Mouse (Mus musculus): ENCODE measurements around the gene Man1b1. TPM values are rescaled to one million over a fixed set of nuclear protein-coding genes. Genes with fewer than 3 reads are reported as not detected.

Man1b1 gene
- polyA plus RNA-seq, 2 experiments = 6.6 to 25.4 TPM

DNA sequence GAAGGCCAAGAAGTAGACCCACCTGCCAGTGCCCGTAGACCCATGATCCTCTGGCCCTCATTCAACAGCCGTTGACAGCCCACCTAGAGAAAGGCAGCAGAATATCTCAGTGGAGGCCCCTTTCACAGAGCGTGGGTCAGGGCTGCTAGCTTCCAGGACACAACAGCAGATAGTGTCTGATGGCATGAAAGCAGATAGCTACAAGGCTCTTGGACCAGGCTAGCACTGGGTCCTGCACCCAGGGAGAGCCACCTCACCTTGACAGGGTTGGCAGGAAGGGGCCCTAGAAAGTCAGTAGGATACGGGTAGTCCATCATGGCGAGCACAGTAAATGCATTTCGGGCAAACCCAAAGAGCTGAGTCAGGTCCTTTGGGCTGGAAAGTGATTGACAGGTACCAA lies 22.1 kb downstream of the Man1b1 start:
- ATAC-seq (ENCODE audit: insufficient read depth) (no peak), DNase-seq (ENCODE audit: low read depth in 3 of 3, low spot score in 3 of 3) (no peak)
- no peak overlapping the region for H3K4me2 ChIP-seq (ENCODE audit: low read depth)
- H3K36me3 ChIP-seq (replicated peaks; ENCODE audit: control insufficient read depth, insufficient read depth, low read depth) = peaks cover 13% of the 10 kb centered on the region
- H3K4me3 ChIP-seq (ENCODE audit: insufficient read depth in 1 of 2, low read depth in 2 of 2, low read length in 2 of 2) = no peak overlapping the region
- no peak for TF ChIP-seq EP300 (IDR thresholded peaks at IDR 0.05; ENCODE audit: low read depth)
- TF ChIP-seq CTCF (IDR thresholded peaks at IDR 0.05; ENCODE audit: low read depth) = no peak
- no peaks in the 10 kb centered on the region for H3K9me3 ChIP-seq (ENCODE audit: control insufficient read depth, low read length)
- H3K9ac ChIP-seq (replicated peaks) = no peak overlapping the region
- H3K27ac ChIP-seq = no peak overlapping the region
- H3K27me3 ChIP-seq (ENCODE audit: control insufficient read depth, insufficient read depth, low read length) = no peaks in the 10 kb centered on the region
- peaks cover 8 to 16% of the 10 kb centered on the region in 2 experiments; a peak in 3 of 4 replicates for H3K4me1 ChIP-seq (replicated peaks; ENCODE audit: control insufficient read depth in 2 of 2, insufficient read depth in 2 of 2, low read length in 1 of 2)
- 69% methylated on average over 6 of the region's 6 CpGs for WGBS (ENCODE audit: insufficient replicate concordance)

DNA sequence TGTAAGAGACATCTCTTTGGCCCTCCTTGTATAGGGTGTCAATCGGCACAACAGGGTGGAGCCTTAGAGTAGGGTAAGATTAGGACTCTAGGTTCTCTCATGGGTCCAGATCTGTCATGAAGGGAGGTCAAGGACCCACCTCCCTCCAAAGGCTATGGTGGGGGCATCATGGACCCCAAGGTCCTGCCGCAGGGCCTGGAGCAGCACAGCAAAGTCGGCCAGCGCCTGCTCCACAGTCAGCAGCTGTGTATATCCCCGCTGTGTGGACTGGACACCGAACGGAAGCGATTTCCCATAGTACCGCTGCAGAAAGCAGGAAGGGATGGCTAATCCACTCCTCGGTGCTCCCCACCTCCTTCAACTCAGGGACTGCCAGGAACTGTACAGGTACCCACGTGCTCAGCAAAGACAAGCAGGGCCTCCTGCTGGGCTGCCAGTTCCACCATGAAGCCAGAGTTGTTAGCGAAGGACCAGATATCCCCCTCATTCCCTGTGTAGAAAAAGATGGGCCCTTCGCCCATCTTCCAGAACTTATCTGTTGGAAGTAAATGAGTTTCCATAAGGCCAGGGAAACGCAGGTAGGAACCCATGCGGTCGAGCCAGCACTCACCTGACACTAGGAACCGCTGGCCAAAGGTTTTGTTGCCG lies 23.4 kb downstream of the Man1b1 start:
- H3K4me2 ChIP-seq (ENCODE audit: low read depth) = peak overlapping the region; percentile 82
- H3K27me3 ChIP-seq (ENCODE audit: control insufficient read depth, insufficient read depth, low read length) = no peaks in the 10 kb centered on the region
- ATAC-seq (ENCODE audit: insufficient read depth) (no peak), DNase-seq (ENCODE audit: low read depth in 3 of 3, low spot score in 3 of 3) (no peak)
- TF ChIP-seq EP300 (IDR thresholded peaks at IDR 0.05; ENCODE audit: low read depth) (no peak), CTCF (IDR thresholded peaks at IDR 0.05; ENCODE audit: low read depth) (no peak)
- 33% methylated on average over 18 of the region's 18 CpGs for WGBS (ENCODE audit: insufficient replicate concordance)
- peak overlapping the region; percentile 53 for H3K9ac ChIP-seq (replicated peaks)
- H3K9me3 ChIP-seq (ENCODE audit: control insufficient read depth, low read length) = no peaks in the 10 kb centered on the region
- peaks cover 7% of the 10 kb centered on the region for H3K36me3 ChIP-seq (replicated peaks; ENCODE audit: control insufficient read depth, insufficient read depth, low read depth)
- no peak overlapping the region for H3K27ac ChIP-seq
- peaks cover 8 to 16% of the 10 kb centered on the region in 2 experiments; a peak in 3 of 4 replicates for H3K4me1 ChIP-seq (replicated peaks; ENCODE audit: control insufficient read depth in 2 of 2, insufficient read depth in 2 of 2, low read length in 1 of 2)
- H3K4me3 ChIP-seq (ENCODE audit: insufficient read depth in 1 of 2, low read depth in 2 of 2, low read length in 2 of 2) = peak overlapping the region; percentile 56 to 88

- ATAC-seq (ENCODE audit: insufficient read depth) (peak; percentile 76), DNase-seq (ENCODE audit: low read depth in 3 of 3, low spot score in 3 of 3) (peak; percentile 68 to 76 (median 73))
- Histone ChIP-seq H3K4me3 (ENCODE audit: insufficient read depth in 1 of 2, low read depth in 2 of 2, low read length in 2 of 2) (peak within 1 kb of the TSS; percentile 56 to 88), H3K4me2 (ENCODE audit: low read depth) (peak within 1 kb of the TSS; percentile 82), H3K4me1 (replicated peaks; ENCODE audit: control insufficient read depth in 2 of 2, insufficient read depth in 2 of 2, low read length in 1 of 2) (peaks cover 8 to 16% of the 10 kb centered on the region in 2 experiments; a peak in 3 of 4 replicates), H3K27me3 (ENCODE audit: control insufficient read depth, insufficient read depth, low read length) (no peaks in the 10 kb centered on the region), H3K36me3 (replicated peaks; ENCODE audit: control insufficient read depth, insufficient read depth, low read depth) (peaks cover 3% of the 10 kb centered on the region; the same call in 1 of the 2 replicates), H3K9ac (replicated peaks) (peak within 1 kb of the TSS; percentile 53), H3K9me3 (ENCODE audit: control insufficient read depth, low read length) (no peaks in the 10 kb centered on the region), H3K27ac (no peak within 1 kb of the TSS)
- 5% methylated on average over 13 of the region's 13 CpGs for WGBS (ENCODE audit: insufficient replicate concordance)
- TF ChIP-seq EP300 (IDR thresholded peaks at IDR 0.05; ENCODE audit: low read depth) (no peak), CTCF (IDR thresholded peaks at IDR 0.05; ENCODE audit: low read depth) (no peak)
Observed at GRCm38 (mm10) chr2:25356208-25357079, 24.3 kb downstream of the Man1b1 start, which contains the start of gene Dpp7. TSS of gene Dpp7 (minus strand) at chr2:25356359.

GRCm38 (mm10) chr2:25359848-25360247 lies 27.7 kb downstream of the Man1b1 start:
- H3K4me2 ChIP-seq (ENCODE audit: low read depth) = no peak overlapping the region
- H3K36me3 ChIP-seq (replicated peaks; ENCODE audit: control insufficient read depth, insufficient read depth, low read depth) = no peaks in the 10 kb centered on the region
- DNase-seq (ENCODE audit: low read depth in 3 of 3, low spot score in 3 of 3) (no peak), ATAC-seq (ENCODE audit: insufficient read depth) (no peak)
- 56% methylated on average over 4 of the region's 4 CpGs for WGBS (ENCODE audit: insufficient replicate concordance)
- no peaks in the 10 kb centered on the region for H3K27me3 ChIP-seq (ENCODE audit: control insufficient read depth, insufficient read depth, low read length)
- no peak for TF ChIP-seq CTCF (IDR thresholded peaks at IDR 0.05; ENCODE audit: low read depth)
- no peak for TF ChIP-seq EP300 (IDR thresholded peaks at IDR 0.05; ENCODE audit: low read depth)
- peaks cover 8 to 16% of the 10 kb centered on the region in 2 experiments; a peak in 3 of 4 replicates for H3K4me1 ChIP-seq (replicated peaks; ENCODE audit: control insufficient read depth in 2 of 2, insufficient read depth in 2 of 2, low read length in 1 of 2)
- H3K9me3 ChIP-seq (ENCODE audit: control insufficient read depth, low read length) = no peaks in the 10 kb centered on the region
- no peak overlapping the region for H3K27ac ChIP-seq
- H3K4me3 ChIP-seq (ENCODE audit: insufficient read depth in 1 of 2, low read depth in 2 of 2, low read length in 2 of 2) = no peak overlapping the region
- no peak overlapping the region for H3K9ac ChIP-seq (replicated peaks)
